Mouse (Mus musculus) C2C12 (cell line): ENCODE data around the gene Itgb2l. TPM values are rescaled to one million over a fixed set of nuclear protein-coding genes. Genes with fewer than 3 reads are reported as not detected.

Source experiments
- H3K27me3 ChIP-seq: one replicate; pipeline ENCODE4 v1.6.1; 2011; ENCODE audit not compliant: control insufficient read depth, insufficient read depth, insufficient read length
- H3K36me3 ChIP-seq: one replicate; pipeline ENCODE4 v1.6.1; 2011; ENCODE audit not compliant: control insufficient read depth, insufficient read depth
- H3K4me3 ChIP-seq: one replicate; pipeline ENCODE4 v1.5.1; 2011; ENCODE audit warnings: mild to moderate bottlenecking, control low read depth; ENCODE audit not compliant: poor library complexity, insufficient read depth, severe bottlenecking
- H3K79me2 ChIP-seq: one replicate; pipeline ENCODE4 v1.6.1; 2011; ENCODE audit not compliant: control insufficient read depth, insufficient read depth
- H3K79me3 ChIP-seq: one replicate; pipeline ENCODE4 v1.6.1; 2011; ENCODE audit warnings: low read depth, control low read depth
- H3ac ChIP-seq: one replicate; pipeline ENCODE3; 2011; ENCODE audit warnings: low read depth; ENCODE audit not compliant: control insufficient read depth, insufficient read length
- CEBPB ChIP-seq: IDR thresholded peaks from one replicate; pipeline ENCODE4 v1.6.1; 2011; ENCODE audit warnings: low read depth, mild to moderate bottlenecking, control low read depth, moderate library complexity
- CTCF ChIP-seq: IDR thresholded peaks from one replicate; pipeline ENCODE4 v1.5.1; 2011; ENCODE audit not compliant: control insufficient read depth, insufficient read depth, insufficient read length
- FOSL1 ChIP-seq: IDR thresholded peaks from one replicate; pipeline ENCODE4 v1.8.0; 2011; ENCODE audit warnings: mild to moderate bottlenecking, low read length; ENCODE audit not compliant: poor library complexity, insufficient read depth, severe bottlenecking
- MAX ChIP-seq: IDR thresholded peaks from one replicate; pipeline ENCODE4 v1.6.1; 2011; ENCODE audit warnings: mild to moderate bottlenecking, control low read depth
- MYOD1 ChIP-seq: IDR thresholded peaks from one replicate; pipeline ENCODE4 v1.6.1; 2011; ENCODE audit warnings: low read depth; ENCODE audit not compliant: control insufficient read depth, insufficient read length
- MYOG ChIP-seq: IDR thresholded peaks from one replicate; pipeline ENCODE4 v1.6.1; 2011; ENCODE audit not compliant: control insufficient read depth, insufficient read length; ENCODE audit errors: extremely low read depth
- USF1 ChIP-seq: IDR thresholded peaks from one replicate; pipeline ENCODE4 v1.6.1; 2011; ENCODE audit warnings: low read depth, mild to moderate bottlenecking, control low read depth, moderate library complexity
- polyA plus RNA-seq: library from polyadenylated mRNA; unstranded; fragments of >200 nt; fragmentation: generic; extraction: Trizol; gene quantifications from one replicate; pipeline ENCODE4 v1.2.1, GENCODE M21; 2012; ENCODE audit warnings: missing spikeins

Itgb2l gene
- polyA plus RNA-seq, 1 experiment: 0.12 TPM

DNA sequence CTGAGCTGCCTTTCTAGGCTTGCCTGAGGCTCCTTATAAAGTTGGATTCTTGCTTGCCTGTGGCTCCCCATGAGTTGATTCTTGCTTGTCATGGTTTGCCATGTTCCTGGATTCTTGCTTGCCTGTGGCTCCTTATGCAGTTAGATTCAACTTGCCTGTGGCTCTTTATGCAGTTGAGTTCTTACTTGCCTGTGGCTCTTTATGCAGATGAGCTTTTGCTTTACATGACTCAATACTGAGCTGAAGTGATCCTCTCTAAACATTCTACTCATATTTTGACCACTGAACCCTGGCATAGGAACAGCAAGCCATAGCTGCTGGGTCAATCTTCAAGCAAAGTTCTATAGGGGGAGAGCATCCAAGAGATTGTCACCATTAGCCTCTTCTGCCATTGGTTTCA, 58.7 kb downstream of the Itgb2l start:
- Histone ChIP-seq H3K36me3 (peaks cover 33% of the 10 kb centered on the region), H3K4me3 (no peak overlapping the region), H3K79me3 (peaks cover 45% of the 10 kb centered on the region), H3ac (no peak overlapping the region), H3K79me2 (peaks cover 82% of the 10 kb centered on the region), H3K27me3 (no peaks in the 10 kb centered on the region)
- no peak for TF ChIP-seq CEBPB
- TF ChIP-seq MYOD1: no peak
- TF ChIP-seq MYOG: no peak
- no peak for TF ChIP-seq CTCF
- TF ChIP-seq USF1: no peak
- TF ChIP-seq MAX: no peak
- no peak for TF ChIP-seq FOSL1

DNA sequence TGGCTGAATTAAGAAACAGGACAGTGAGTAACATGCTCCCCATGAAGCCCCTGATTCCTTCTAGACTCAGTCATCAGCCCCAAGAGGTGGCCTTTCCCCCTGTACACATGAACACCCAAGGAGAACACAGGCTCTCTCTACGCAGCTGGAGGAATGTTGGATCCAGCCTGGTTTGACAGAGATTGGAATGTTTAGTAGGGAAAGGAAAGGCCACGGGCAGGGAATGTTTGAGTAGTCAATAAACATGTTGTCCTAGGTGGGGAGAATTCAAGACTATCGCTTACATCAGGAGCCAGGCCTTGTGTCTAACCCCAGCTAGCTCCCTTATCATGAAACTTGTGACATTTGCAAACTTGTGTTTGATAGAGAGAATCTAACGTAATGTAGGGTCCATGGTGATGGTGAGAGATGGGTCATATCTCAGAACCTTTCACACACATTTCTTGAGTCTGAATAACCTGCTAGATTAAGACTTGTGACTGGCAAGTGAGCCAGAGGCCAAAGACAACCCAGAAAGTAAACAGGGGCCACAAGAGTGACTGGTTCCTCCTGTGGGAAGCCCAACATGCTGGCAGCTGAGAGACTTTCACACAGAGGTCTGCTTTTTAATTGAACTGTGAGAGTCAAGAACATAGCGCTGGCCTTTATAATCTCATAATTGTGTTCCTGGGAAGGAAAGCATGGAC, 60.8 kb downstream of the Itgb2l start:
- no peak overlapping the region for H3ac ChIP-seq
- H3K4me3 ChIP-seq: no peak overlapping the region
- H3K36me3 ChIP-seq: peaks cover 44% of the 10 kb centered on the region
- H3K27me3 ChIP-seq: no peaks in the 10 kb centered on the region
- TF ChIP-seq CTCF: no peak
- TF ChIP-seq MAX: no peak
- no peak for TF ChIP-seq USF1
- no peak for TF ChIP-seq FOSL1
- no peak for TF ChIP-seq CEBPB
- no peak for TF ChIP-seq MYOD1
- no peak for TF ChIP-seq MYOG
- peaks cover 53% of the 10 kb centered on the region for H3K79me3 ChIP-seq
- peaks cover 93% of the 10 kb centered on the region for H3K79me2 ChIP-seq

DNA sequence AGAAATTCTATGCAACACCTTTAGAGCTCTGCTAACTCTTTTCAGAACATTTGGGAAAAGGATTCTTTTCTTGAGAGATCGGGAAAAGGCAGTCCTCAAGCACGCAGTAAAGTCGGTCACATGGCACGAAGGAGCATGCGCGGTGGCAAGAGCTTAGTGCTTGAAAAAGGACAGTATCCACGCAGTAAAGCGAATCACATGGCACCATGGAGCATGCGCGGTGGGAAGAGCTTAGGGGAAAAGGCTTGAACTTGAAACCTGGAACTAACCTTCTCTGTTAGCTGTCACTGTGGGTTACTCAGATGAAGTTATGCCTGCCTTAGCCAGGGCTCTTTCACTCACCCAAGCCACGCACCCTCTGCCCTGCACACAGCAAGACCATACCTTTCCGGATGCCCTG, 62.0 kb downstream of the Itgb2l start:
- Histone ChIP-seq H3K4me3 (no peak overlapping the region), H3K27me3 (no peaks in the 10 kb centered on the region), H3K36me3 (peaks cover 44% of the 10 kb centered on the region), H3ac (no peak overlapping the region), H3K79me3 (peaks cover 52% of the 10 kb centered on the region), H3K79me2 (peaks cover 94% of the 10 kb centered on the region)
- TF ChIP-seq CEBPB (no peak), FOSL1 (no peak), MYOD1 (no peak), CTCF (no peak), MAX (no peak), MYOG (no peak), USF1 (no peak)

DNA sequence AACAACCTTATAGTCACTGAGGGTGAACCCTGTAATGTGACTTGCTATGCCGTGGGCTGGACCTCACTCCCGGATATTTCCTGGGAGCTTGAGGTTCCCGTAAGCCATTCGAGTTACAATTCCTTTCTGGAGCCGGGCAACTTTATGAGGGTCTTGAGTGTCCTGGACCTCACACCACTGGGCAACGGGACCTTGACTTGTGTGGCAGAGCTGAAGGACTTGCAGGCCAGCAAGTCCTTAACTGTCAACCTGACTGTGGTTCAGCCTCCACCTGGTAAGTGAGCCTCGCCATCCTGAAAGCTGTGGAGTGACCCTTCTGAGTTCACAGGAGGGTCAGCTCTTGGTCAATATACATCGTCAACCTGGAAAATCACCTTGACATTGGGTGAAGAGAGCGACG, 65.3 kb downstream of the Itgb2l start:
- H3K79me2 ChIP-seq: peaks cover 97% of the 10 kb centered on the region
- no peak overlapping the region for H3ac ChIP-seq
- H3K4me3 ChIP-seq: no peak overlapping the region
- TF ChIP-seq CTCF (no peak), FOSL1 (no peak), MAX (no peak), MYOD1 (no peak), MYOG (no peak), CEBPB (no peak), USF1 (no peak)
- peaks cover 65% of the 10 kb centered on the region for H3K79me3 ChIP-seq
- H3K27me3 ChIP-seq: no peaks in the 10 kb centered on the region
- peaks cover 39% of the 10 kb centered on the region for H3K36me3 ChIP-seq

DNA sequence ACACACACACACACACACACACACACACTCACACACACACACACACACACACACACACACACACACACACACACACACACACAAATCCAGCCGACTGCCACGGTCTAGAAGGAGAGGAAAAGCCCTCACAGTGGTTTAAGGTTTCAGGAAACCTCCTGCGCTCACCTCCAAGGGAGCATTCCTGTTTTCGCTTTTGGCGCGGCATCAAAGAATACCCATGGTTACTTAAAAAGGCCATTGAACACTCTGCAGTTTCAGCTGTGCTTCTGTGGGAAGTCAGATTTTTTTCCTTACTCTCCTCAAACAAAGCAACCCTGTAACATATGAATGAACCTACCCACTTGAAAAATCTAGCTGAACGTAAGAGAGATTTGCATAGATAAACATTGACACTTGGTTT, 67.1 kb downstream of the Itgb2l start:
- Histone ChIP-seq H3K36me3 (peaks cover 24% of the 10 kb centered on the region), H3K79me2 (peaks cover 86% of the 10 kb centered on the region), H3K4me3 (no peak overlapping the region), H3K79me3 (peaks cover 54% of the 10 kb centered on the region), H3K27me3 (no peaks in the 10 kb centered on the region), H3ac (no peak overlapping the region)
- no peak for TF ChIP-seq CTCF
- TF ChIP-seq CEBPB: no peak
- TF ChIP-seq MYOD1: no peak
- no peak for TF ChIP-seq MAX
- no peak for TF ChIP-seq MYOG
- no peak for TF ChIP-seq USF1
- TF ChIP-seq FOSL1: no peak

DNA sequence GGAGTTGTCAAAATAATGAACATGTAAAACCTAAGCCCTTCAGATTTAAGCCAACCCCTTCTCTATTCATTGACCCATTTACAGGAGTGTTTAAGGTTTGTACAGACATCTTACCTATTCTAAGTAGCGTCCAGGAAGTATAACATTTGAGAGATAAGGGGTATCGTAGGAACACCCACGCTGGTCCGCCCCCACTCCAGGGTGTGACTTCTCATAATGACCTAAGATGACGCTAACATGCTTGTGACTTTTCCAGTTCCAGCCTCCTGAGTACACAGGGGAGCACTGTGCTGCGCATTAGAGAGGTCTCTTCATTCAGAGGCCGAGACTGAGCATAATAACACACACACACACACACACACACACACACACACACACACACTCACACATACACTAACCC, 67.9 kb downstream of the Itgb2l start:
- Histone ChIP-seq H3ac (no peak overlapping the region), H3K36me3 (peaks cover 16% of the 10 kb centered on the region), H3K27me3 (no peaks in the 10 kb centered on the region), H3K79me3 (peaks cover 47% of the 10 kb centered on the region), H3K79me2 (peaks cover 78% of the 10 kb centered on the region), H3K4me3 (no peak overlapping the region)
- TF ChIP-seq MYOD1 (no peak), FOSL1 (no peak), USF1 (no peak), CTCF (no peak), CEBPB (no peak), MAX (no peak), MYOG (no peak)
